Mouse (Mus musculus) olfactory bulb, adult 2 months (tissue): ENCODE data around the gene Ern1.

ENCODE experiments used
- CTCF ChIP-seq: fragments of 200-500 bp; IDR thresholded peaks from 2 replicates; pipeline ENCODE4 v1.5.1; 2012; ENCODE audit warnings: low read depth, mild to moderate bottlenecking, low read length, moderate library complexity; ENCODE audit not compliant: insufficient read depth
- POLR2A ChIP-seq: fragments of 200-500 bp; IDR thresholded peaks from 2 replicates; pipeline ENCODE4 v1.6.1; 2012; ENCODE audit warnings: mild to moderate bottlenecking, low read depth, low read length, moderate library complexity; ENCODE audit not compliant: insufficient read depth

DNA sequence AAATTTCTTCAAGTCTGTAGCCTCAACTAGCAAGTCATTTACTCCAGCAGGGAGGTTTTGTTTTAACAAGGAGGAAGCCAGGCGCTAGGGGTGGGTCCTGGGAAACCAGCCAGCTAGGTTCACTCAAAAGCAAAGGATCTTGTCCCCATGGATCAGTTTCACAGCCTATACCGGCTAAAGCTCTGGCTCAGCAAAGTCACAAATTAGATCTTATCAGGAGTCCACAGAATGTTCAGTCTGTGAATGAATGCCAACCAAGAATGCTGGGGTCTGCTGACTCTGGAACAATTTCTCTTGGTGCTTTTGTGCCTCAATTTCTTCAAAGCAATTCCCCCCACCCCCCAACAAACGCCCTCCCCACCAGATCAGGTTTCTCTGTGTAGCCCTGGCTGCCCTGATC lies 98.0 kb downstream of the Ern1 start:
- TF ChIP-seq POLR2A = no peak
- TF ChIP-seq CTCF = no peak
